Mouse (Mus musculus) ES-E14 (cell line): ENCODE measurements around the gene Ldlr. TPM values are rescaled to one million over a fixed set of nuclear protein-coding genes. Genes with fewer than 3 reads are reported as not detected.

Experiments used
- DNase-seq: peaks from one replicate; pipeline ENCODE4 v3.0.0-alpha.2; 2013; ENCODE audit warnings: low read depth, low spot score
- H3K27ac ChIP-seq: 2 replicates; pipeline ENCODE4 v1.5.1; 2012; ENCODE audit warnings: low read depth, mild to moderate bottlenecking, low read length, moderate library complexity, mixed read lengths; ENCODE audit not compliant: poor library complexity, insufficient read depth, severe bottlenecking
- H3K36me3 ChIP-seq: 2 replicates; pipeline ENCODE4 v1.6.1; 2012; ENCODE audit warnings: mild to moderate bottlenecking, low read length, moderate library complexity, mixed read lengths; ENCODE audit not compliant: control insufficient read depth, poor library complexity, insufficient read depth, severe bottlenecking
- H3K4me1 ChIP-seq, 2 experiments: fragments of 150-350 bp in 1 of 2; sonication (generic) in 1 of 2; 2 replicates each; pipeline ENCODE4 v1.6.1; 2012; ENCODE audit warnings: low read length in 2 of 2, mild to moderate bottlenecking in 1 of 2, mixed read lengths in 1 of 2; ENCODE audit not compliant: control insufficient read depth in 2 of 2, insufficient read depth in 2 of 2, poor library complexity in 1 of 2
- H3K4me3 ChIP-seq, 2 experiments: fragments of 150-350 bp in 1 of 2; sonication (generic) in 1 of 2; 2 replicates each; pipeline ENCODE4 v1.5.1; 2012; ENCODE audit warnings: low read length in 2 of 2, low read depth in 1 of 2, mild to moderate bottlenecking in 1 of 2, mixed read lengths in 1 of 2; ENCODE audit not compliant: insufficient read depth in 1 of 2, poor library complexity in 1 of 2, severe bottlenecking in 1 of 2
- H3K9ac ChIP-seq: 2 replicates; pipeline ENCODE4 v1.6.1; 2012; ENCODE audit warnings: low read depth, mild to moderate bottlenecking, low read length, mixed read lengths; ENCODE audit not compliant: poor library complexity, insufficient read depth, severe bottlenecking
- H3K9me3 ChIP-seq: fragments of 150-350 bp; sonication (generic); 2 replicates; pipeline ENCODE4 v1.6.1; 2012; ENCODE audit warnings: low read depth, mild to moderate bottlenecking, low read length; ENCODE audit not compliant: control insufficient read depth, insufficient read depth
- CHD2 ChIP-seq: IDR thresholded peaks from 2 replicates; pipeline ENCODE4 v1.6.1; 2014; ENCODE audit warnings: mild to moderate bottlenecking, low read depth, low read length, inconsistent platforms
- HCFC1 ChIP-seq: IDR thresholded peaks from 2 replicates; pipeline ENCODE4 v1.6.1; 2012; ENCODE audit warnings: low read length, inconsistent platforms, borderline replicate concordance; ENCODE audit not compliant: insufficient read depth
- MAFK ChIP-seq: IDR thresholded peaks from 2 replicates; pipeline ENCODE4 v1.6.1; 2014; ENCODE audit warnings: mild to moderate bottlenecking, low read depth, low read length, inconsistent platforms; ENCODE audit not compliant: insufficient read depth
- ZC3H11A ChIP-seq: IDR thresholded peaks from 2 replicates; pipeline ENCODE4 v1.6.1; 2012; ENCODE audit warnings: low read depth, mild to moderate bottlenecking, inconsistent platforms, low read length, borderline replicate concordance
- ZNF384 ChIP-seq: IDR thresholded peaks from 2 replicates; pipeline ENCODE4 v1.6.1; 2012; ENCODE audit warnings: low read depth, low read length, inconsistent platforms
- in situ Hi-C, 2 experiments: fragments of 600-800 bp; cut with MboI; formaldehyde crosslinking; loops; one replicate each; pipeline ENCODE4 v1.15.1; 2025; ENCODE audit warnings: low sequenced_read_pairs in 2 of 2, inconsistent platforms in 1 of 2; ENCODE audit not compliant: unreplicated experiment in 2 of 2
- total RNA-seq: library from RNA; depleted of rRNA; stranded (reverse); fragments of 300-350 nt; gene quantifications from 2 replicates; pipeline ENCODE4 v1.2.3, GENCODE M21; 2012

Ldlr gene
- total RNA-seq, 1 experiment: 95.7 TPM

GRCm38 (mm10) chr9:21794344-21794834 lies 71.1 kb downstream of the Ldlr start:
- Histone ChIP-seq H3K4me3 (peak overlapping the region; percentile 54 to 55; a peak in 1 of 4 replicates), H3K9ac (no peak overlapping the region), H3K4me1 (peaks cover 7 to 11% of the 10 kb centered on the region in 2 experiments; a peak in 3 of 4 replicates), H3K27ac (no peak overlapping the region), H3K36me3 (peaks cover 40% of the 10 kb centered on the region), H3K9me3 (no peaks in the 10 kb centered on the region)
- in situ Hi-C loops: no loop called here
- no peak for TF ChIP-seq ZC3H11A
- no peak for TF ChIP-seq ZNF384
- no peak for TF ChIP-seq HCFC1
- TF ChIP-seq MAFK: no peak
- TF ChIP-seq CHD2: no peak
- no peak for DNase-seq

- no peak for TF ChIP-seq ZC3H11A
- TF ChIP-seq HCFC1: no peak
- TF ChIP-seq CHD2: no peak
- no peak for TF ChIP-seq ZNF384
- Histone ChIP-seq H3K9me3 (no peaks in the 10 kb centered on the region), H3K4me3 (peak overlapping the region; percentile 54 to 55), H3K4me1 (peaks cover 12 to 13% of the 10 kb centered on the region in 2 experiments; a peak in 3 of 4 replicates), H3K36me3 (peaks cover 40% of the 10 kb centered on the region), H3K27ac (no peak overlapping the region), H3K9ac (peak overlapping the region; percentile 17)
- in situ Hi-C loops: no loop called here
- DNase-seq: no peak
Observed at GRCm38 (mm10) chr9:21794925-21795324, 71.6 kb downstream of the Ldlr start.

GRCm38 (mm10) chr9:21795579-21795978 lies 72.3 kb downstream of the Ldlr start:
- peaks cover 13 to 14% of the 10 kb centered on the region in 2 experiments; a peak in 3 of 4 replicates for H3K4me1 ChIP-seq
- no peaks in the 10 kb centered on the region for H3K9me3 ChIP-seq
- no peak for TF ChIP-seq CHD2
- TF ChIP-seq MAFK: no peak
- no peak for TF ChIP-seq ZNF384
- TF ChIP-seq HCFC1: no peak
- no peak for TF ChIP-seq ZC3H11A
- in situ Hi-C loops: no loop called here
- no peak overlapping the region for H3K27ac ChIP-seq
- peak overlapping the region; percentile 17 for H3K9ac ChIP-seq
- no peak for DNase-seq
- H3K36me3 ChIP-seq: peaks cover 36% of the 10 kb centered on the region
- H3K4me3 ChIP-seq: peak overlapping the region; percentile 54 to 55

- H3K27ac ChIP-seq: no peak overlapping the region
- H3K4me1 ChIP-seq: peaks cover 13 to 14% of the 10 kb centered on the region in 2 experiments; a peak in 3 of 4 replicates
- H3K36me3 ChIP-seq: peaks cover 42% of the 10 kb centered on the region
- H3K9ac ChIP-seq: no peak overlapping the region
- DNase-seq: no peak
- peak overlapping the region in 1 of 2 experiments; percentile 12; a peak in 1 of 4 replicates for H3K4me3 ChIP-seq
- TF ChIP-seq HCFC1 (no peak), ZC3H11A (no peak), CHD2 (no peak), ZNF384 (no peak), MAFK (no peak)
- no peaks in the 10 kb centered on the region for H3K9me3 ChIP-seq
- in situ Hi-C loops: no loop called here
Observed at GRCm38 (mm10) chr9:21796259-21796658, 73.0 kb downstream of the Ldlr start.

GRCm38 (mm10) chr9:21796919-21797318 lies 73.6 kb downstream of the Ldlr start:
- in situ Hi-C loops: no loop called here
- no peak for DNase-seq
- Histone ChIP-seq H3K9me3 (no peaks in the 10 kb centered on the region), H3K4me1 (peaks cover 13 to 14% of the 10 kb centered on the region in 2 experiments; a peak in 3 of 4 replicates), H3K36me3 (peaks cover 42% of the 10 kb centered on the region), H3K27ac (no peak overlapping the region), H3K9ac (no peak overlapping the region), H3K4me3 (peak overlapping the region in 1 of 2 experiments; percentile 92; a peak in 2 of 4 replicates)
- TF ChIP-seq ZC3H11A: no peak
- no peak for TF ChIP-seq MAFK
- no peak for TF ChIP-seq HCFC1
- no peak for TF ChIP-seq ZNF384
- TF ChIP-seq CHD2: no peak
